Mouse (Mus musculus) cerebellum, adult 18-20 months (tissue): ENCODE results near the gene St7.
A peak's percentile ranks its signal among the peaks of the same experiment; 100 is the strongest.

ENCODE experiments used
- DNase-seq, 2 experiments: peaks; one replicate each; pipeline ENCODE4 v3.0.0; 2021

St7 gene

GRCm38 (mm10) chr6:17912825-17913224, 220.1 kb downstream of the St7 start:
- no peak for DNase-seq

- DNase-seq: no peak
These were observed 220.6 kb downstream of the St7 start for GRCm38 (mm10) chr6:17913315-17913714.

GRCm38 (mm10) chr6:17914300-17914699, 221.6 kb downstream of the St7 start:
- no peak for DNase-seq

GRCm38 (mm10) chr6:17917233-17917632, 224.5 kb downstream of the St7 start:
- peak in 1 of 2 experiments; percentile 26 for DNase-seq

- DNase-seq: no peak
These were observed 229.4 kb downstream of the St7 start for GRCm38 (mm10) chr6:17922180-17922579.

- no peak for DNase-seq
These were observed 230.2 kb downstream of the St7 start for GRCm38 (mm10) chr6:17922967-17923366.

- peak; percentile 28 to 38 for DNase-seq
These were observed 230.6 kb downstream of the St7 start for GRCm38 (mm10) chr6:17923370-17923769.

GRCm38 (mm10) chr6:17923894-17924505, 231.3 kb downstream of the St7 start:
- DNase-seq: no peak

GRCm38 (mm10) chr6:17925267-17925666, 232.5 kb downstream of the St7 start:
- no peak for DNase-seq

- peak; percentile 37 to 53 for DNase-seq
These were observed 235.0 kb downstream of the St7 start for GRCm38 (mm10) chr6:17927746-17928145.

GRCm38 (mm10) chr6:17931187-17931586, 238.5 kb downstream of the St7 start:
- DNase-seq: no peak

GRCm38 (mm10) chr6:17931835-17932234, 239.1 kb downstream of the St7 start:
- no peak for DNase-seq

GRCm38 (mm10) chr6:17932806-17933205, 240.1 kb downstream of the St7 start:
- DNase-seq: no peak

GRCm38 (mm10) chr6:17938631-17939346, 246.1 kb downstream of the St7 start:
- no peak for DNase-seq

- DNase-seq: peak in 1 of 2 experiments; percentile 19
These were observed 249.2 kb downstream of the St7 start for GRCm38 (mm10) chr6:17941916-17942315.

- no peak for DNase-seq
These were observed 249.6 kb downstream of the St7 start for GRCm38 (mm10) chr6:17942344-17942743.

- DNase-seq: no peak
These were observed 251.3 kb downstream of the St7 start for GRCm38 (mm10) chr6:17943877-17944617.

- no peak for DNase-seq
These were observed 253.7 kb downstream of the St7 start for GRCm38 (mm10) chr6:17946456-17946855.

- no peak for DNase-seq
These were observed 254.5 kb downstream of the St7 start for GRCm38 (mm10) chr6:17947130-17947831.

- DNase-seq: no peak
These were observed 256.4 kb downstream of the St7 start for GRCm38 (mm10) chr6:17949103-17949502.

GRCm38 (mm10) chr6:17951779-17952178, 259.0 kb downstream of the St7 start:
- no peak for DNase-seq

- no peak for DNase-seq
These were observed 270.7 kb downstream of the St7 start for GRCm38 (mm10) chr6:17963455-17963854.

GRCm38 (mm10) chr6:17968467-17969144, 275.9 kb downstream of the St7 start:
- DNase-seq: no peak
